Mouse (Mus musculus): Measurements from ENCODE around the gene Gm42791.

The Gm42791 gene

DNA sequence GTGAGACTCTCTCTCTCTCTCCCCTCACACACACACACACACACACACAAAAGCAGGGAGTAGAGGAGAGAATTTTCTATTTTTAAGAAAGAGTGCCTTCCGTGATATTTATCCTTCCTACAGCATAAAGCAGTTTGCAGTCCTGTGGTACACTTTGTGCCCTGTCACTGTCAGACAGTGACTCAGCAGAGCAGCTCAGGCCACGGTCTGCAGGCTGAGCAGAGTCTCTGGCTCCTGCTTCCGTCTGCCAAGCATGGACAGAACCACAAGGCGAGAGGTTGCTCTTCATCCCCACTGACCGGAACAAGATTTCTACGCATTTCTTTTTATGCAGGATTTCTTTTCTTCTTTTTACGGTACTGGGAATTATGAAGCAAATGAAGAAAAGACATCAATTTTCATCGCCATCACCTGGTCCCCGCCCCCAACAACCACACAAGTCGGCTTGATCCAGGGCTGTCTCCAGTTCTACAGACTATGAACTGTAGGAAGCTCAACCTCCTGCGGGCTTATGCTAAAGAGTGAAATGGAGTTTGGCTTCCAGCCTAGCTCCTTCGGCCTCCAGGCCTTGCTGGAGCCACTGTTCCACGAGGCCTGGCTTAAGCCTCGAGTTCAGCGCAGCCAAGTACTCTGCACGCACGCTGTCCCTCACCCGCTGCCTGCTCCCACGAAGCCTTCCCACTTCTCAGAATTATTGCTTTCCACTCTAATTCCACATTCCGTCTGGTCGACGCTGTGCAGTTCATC, 40.5 kb downstream of the Gm42791 start:
- in situ Hi-C loops (cut with MboI, MseI) = no loop called here

DNA sequence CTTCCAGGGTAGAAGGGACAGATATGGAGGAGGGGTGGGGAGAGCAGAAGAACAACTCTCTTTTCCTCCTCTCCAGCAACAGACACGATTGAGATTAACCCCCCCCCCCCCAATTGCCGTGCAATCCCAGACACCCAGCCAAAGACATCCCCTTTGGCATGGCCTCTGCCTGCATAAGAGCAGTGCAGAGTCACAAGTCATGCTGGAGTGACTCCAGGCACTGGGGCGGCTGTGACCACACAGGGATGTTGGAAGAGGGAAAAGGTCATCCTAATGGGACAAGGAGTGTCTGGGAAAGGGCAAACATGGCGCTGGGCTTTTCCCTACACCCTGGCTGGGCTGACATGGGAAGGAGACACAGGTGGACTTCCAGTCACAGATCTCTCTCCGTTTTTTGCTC, 41.8 kb downstream of the Gm42791 start:
- in situ Hi-C loops (cut with MboI, MseI) = no loop called here

DNA sequence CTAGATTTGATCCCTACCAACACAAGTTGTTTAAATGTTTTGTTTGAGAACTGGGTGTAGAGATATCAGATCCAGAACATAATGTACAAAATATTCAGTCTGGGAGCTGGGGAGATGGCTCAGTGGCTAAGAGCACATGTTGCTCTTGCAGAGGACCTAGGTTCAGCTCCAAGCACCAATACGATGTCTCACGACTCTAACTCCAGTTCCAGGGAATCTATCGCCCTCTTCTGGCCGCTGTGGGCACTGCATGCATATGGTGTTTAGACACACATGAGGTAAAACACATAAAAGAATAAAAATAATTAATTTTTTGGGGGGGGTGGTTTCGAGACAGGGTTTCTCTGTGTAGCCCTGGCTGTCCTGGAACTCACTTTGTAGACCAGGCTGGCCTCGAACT, 42.5 kb downstream of the Gm42791 start:
- in situ Hi-C loops (cut with MboI, MseI) = no loop called here

DNA sequence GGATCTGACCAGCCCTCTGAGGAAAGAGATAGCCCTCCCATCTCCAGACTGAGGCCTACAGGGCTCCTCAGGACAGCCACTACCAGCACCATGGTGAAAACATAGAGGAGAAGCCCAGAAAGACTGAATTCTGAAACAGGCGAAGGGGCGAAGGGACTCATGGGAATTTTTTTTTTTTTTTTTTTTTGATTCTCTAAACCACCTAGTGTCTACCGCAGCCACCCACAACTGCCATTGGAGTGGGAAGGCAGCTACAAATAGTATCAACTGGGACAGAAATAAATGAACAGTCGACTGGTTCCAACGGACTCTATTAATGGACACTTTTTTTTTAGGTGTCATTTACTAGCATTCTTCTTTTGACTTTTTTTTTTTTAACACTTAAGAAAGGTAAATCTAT, 43.6 kb downstream of the Gm42791 start:
- in situ Hi-C loops (cut with MboI, MseI) = no loop called here

DNA sequence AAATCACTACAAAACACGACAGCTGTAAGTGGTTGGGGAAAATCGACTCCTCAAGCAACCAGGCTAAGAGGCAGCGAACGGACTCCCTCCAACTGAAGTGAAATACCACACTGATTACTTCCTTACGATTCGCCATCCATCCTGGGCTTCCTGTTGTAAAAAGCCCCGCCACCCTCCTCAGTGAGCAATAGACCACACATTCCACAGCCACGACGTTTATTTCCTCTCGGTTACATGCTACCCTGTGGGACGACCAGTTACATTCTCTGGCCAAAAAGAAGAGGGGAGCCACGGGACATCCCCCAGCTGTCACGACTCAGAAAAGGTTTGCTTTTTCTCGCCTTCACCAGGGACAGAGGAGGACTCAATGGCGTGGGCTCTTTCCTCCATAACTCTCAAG, 44.9 kb downstream of the Gm42791 start:
- in situ Hi-C loops (cut with MboI, MseI) = no loop called here

DNA sequence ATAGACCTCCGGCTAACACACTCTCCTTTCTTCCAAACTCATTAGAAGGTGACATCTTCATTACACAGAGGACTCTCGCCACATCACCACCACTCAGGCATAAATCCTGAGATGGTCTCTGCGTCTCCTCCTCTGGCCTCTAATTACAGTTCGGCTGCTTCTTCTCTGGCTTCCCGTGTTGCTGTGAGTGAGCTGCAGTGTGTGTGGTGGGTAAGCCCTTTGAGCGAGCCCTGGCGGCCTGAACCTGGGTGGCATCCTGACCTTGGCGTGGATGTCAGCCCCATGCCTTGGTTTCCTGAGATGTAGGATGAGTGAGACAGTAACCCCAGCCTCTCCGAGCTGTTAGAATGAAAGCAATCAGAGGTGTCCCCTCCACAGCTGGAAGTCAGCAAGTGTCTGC, 46.4 kb downstream of the Gm42791 start:
- in situ Hi-C loops (cut with MboI, MseI) = loop anchor here (10.0 kb wide), 1 partner anchor 1794 kb away; no protein-coding TSS in a partner anchor

DNA sequence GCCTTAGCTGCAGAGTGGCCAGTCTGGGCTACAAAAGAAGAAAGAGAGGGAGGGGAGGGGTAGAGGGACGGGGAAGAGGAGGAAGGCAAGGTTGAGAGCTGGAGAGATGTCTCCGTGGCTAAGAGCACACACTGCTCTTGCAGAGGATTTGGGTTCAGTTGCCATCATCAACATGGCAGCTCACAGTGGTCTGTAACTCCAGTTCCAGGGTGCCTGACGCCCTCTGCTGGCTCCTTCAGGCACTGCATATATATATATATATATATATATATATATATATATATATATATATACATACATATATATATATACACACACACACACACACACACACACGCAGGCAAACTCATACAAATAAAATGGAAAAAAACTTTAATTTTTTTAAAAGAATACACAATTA, 47.5 kb downstream of the Gm42791 start:
- in situ Hi-C loops (cut with MboI, MseI) = loop anchor here (10.0 kb wide), 1 partner anchor 1793 kb away; no protein-coding TSS in a partner anchor

DNA sequence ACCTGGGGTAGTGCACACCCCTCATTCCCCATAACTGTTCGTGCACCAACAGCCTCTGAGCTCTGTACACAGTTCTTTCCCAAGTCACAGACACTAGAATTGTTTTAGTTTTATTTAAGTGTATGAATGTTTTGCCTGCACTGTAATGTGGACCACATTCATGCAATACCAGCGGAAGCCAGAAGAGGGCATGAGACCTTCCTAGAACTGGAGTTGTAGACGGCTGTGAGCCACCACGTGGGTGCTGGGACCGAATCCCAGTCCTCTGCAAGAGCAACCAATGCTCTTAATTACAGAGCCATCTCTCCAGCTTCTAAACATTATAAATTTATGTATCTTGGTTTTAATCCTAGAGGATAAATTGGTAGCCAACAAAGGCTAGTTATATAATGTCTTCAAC, 48.2 kb downstream of the Gm42791 start:
- in situ Hi-C loops (cut with MboI, MseI) = loop anchor here (10.0 kb wide), 1 partner anchor 1792 kb away; no protein-coding TSS in a partner anchor

DNA sequence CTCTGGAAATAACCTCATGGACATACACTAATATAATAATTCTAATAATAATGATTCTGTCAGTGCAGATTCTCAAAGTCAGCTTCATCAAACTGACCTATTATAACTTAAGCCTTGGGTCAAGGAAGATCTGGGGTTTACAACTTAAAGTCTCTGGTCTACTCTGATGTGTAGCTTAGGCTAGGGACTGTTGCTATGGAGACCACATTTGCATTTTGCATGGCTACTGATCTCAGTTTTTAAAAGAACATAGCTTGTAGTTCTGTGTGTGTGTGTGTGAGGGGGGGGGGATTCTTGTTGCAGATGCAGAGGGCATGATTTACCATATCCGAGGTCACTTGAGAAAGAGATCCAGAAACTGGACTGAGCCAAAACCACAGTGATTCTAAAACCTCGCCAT, 49.2 kb downstream of the Gm42791 start:
- in situ Hi-C loops (cut with MboI, MseI) = loop anchor here (10.0 kb wide), 1 partner anchor 1791 kb away; no protein-coding TSS in a partner anchor

DNA sequence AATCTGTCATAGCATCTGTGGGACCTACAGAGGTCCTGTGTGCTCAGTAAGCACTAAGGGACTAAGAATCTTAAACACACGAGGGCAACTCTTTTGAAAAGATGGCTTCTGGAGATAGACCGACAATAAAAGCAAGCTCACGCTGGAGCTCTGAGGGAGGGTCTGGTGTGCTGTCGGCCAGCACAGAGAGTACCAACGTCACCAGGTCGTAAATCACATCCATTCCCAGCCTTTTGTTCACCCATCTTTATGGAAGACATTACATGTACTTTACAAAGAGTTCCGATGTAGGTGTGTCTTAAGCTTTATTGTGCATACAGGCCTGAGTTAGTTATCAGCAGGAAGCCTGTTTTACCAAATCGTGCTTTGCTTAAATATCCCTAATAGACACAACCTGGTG, 50.9 kb downstream of the Gm42791 start:
- in situ Hi-C loops (cut with MboI, MseI) = loop anchor here (10.0 kb wide), 1 partner anchor 1789 kb away; no protein-coding TSS in a partner anchor

DNA sequence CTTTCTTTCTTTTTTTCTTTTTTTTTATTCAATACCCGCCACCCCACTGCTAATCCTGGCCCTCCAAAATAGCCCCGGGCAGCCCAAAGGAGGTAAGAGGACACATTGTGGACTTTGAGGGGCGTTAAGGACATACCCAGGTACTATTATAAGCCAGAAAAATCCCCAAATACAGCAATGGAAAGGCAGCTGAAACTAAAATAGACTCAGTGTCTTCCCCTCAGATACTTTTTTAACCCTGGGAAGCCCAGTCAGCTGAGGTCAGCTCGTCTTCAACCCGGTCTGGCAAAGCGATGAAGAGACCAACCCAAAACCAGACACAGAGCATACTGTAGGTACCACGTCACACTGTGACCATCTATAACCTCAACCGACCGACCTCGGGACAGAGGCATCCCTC, 51.5 kb downstream of the Gm42791 start:
- in situ Hi-C loops (cut with MboI, MseI) = loop anchor here (10.0 kb wide), 1 partner anchor 1789 kb away; no protein-coding TSS in a partner anchor

DNA sequence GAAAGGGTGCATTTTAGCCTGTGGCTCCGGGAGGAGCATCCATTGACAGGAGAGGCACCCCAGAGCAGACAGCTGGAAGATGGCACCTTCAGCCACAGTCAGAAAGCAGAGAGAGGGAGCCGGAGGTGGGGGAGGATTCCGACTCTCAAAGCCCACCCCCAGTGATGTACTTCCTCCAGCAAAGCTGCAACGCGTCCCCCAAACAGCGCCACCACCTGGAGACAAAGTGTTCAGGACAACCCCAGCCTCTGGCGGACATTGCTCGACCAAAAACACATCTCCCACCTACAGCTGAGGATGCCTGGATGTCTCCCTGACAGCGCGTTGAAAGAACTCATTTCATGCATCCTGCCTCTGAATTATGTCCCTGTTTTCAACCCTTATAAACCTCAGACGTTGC, 52.0 kb downstream of the Gm42791 start:
- in situ Hi-C loops (cut with MboI, MseI) = loop anchor here (10.0 kb wide), 1 partner anchor 1788 kb away; no protein-coding TSS in a partner anchor

DNA sequence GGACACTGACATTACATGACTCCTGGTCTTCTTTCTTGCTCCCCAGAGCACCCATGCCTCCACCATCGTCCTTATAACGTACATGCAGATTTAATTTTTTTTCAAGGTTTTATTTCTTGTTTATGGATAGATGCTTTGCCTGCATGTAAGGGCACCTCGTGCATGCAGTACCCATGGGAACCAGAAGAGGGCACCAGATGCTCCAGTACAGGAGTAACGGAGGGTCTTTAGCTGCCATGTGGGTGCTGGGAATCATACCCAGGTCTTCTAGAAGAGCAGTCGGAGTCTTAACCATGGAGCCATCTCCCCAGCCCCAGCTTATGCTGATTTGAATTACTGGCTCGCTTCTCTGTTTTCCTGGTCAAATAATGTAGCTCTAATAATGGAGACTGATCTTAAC, 52.6 kb downstream of the Gm42791 start:
- in situ Hi-C loops (cut with MboI, MseI) = loop anchor here (10.0 kb wide), 1 partner anchor 1788 kb away; no protein-coding TSS in a partner anchor

DNA sequence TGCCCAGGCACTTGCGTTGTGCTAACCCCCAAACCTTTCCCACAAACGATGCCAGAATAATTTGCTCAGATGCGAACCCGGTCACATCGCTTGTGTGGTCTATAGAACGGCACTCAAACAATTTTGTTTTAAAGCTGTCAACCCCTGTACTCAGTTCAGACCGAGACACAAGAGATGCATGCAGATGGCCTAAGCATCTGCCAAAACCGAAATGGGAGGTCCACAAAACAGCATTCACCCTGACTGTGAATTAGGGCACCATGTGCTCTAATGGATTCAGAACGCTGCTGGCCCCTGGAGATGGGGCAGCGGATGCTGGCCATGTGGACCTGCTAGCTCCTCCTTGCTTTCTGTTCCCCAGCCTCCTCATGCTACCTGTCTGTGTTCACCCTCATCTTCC, 53.1 kb downstream of the Gm42791 start:
- in situ Hi-C loops (cut with MboI, MseI) = loop anchor here (10.0 kb wide), 1 partner anchor 1787 kb away; no protein-coding TSS in a partner anchor

DNA sequence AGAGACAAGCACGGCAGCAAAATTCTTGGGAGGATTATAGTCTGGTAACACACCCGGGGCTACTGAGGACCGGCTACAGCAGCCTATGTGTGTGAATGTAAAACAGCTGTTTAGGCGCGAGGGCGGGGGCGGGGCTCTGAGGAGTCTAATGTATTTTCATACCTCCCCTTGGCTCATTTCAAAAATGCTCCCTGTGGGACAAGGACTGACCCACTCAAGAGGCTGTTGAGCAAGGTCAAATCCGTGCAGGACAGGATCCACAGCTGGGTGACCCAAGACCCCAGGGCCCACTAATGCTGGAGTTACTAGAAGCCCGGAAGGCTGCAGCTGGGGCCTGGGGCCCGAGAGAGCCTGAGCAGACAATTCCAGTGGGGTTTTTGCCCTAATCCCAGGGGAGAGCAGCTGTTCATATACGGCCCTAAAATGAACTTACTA, 55.0 kb downstream of the Gm42791 start:
- in situ Hi-C loops (cut with MboI, MseI) = loop anchor here (10.0 kb wide), 1 partner anchor 1785 kb away; no protein-coding TSS in a partner anchor

DNA sequence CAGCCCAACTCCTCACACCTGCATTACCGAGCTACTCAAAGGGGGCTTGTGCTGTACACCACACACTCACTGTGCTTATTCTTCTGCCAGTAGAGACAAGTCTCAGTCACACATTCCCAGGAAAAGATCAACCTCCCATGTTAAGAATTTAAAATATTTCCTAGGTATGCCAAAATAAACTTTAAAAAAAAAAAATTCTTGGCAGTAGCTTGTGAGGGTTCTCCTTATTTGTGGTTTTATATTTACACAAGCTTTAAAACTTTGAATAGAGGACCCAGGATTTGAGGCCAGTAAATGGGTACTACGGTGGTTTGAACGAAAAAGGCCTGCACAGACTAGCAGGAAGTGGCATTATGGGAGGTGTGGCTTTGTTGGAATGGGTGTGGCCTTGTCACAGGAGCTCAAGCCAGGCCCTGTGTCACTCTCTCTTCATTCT, 58.4 kb downstream of the Gm42791 start:
- in situ Hi-C loops (cut with MboI, MseI) = no loop called here

DNA sequence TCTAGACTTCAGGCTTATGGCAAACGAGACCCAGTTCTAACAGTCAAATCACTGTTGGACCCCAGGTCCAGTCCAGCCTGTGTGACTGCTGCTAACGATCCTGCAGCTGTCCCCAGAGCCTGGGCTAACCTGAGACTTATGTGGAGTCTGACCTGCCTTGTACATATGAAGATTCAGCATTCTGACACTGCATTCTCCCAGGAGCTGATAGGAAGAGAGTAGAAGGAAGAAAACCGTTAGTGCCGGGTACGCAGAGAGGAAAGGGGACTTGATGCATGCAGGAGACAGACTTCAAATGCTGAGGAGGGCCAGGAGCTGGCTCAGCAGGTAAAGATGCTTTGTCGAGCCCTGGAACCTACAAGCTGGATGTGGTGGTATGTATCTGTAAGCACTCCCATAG, 59.1 kb downstream of the Gm42791 start:
- in situ Hi-C loops (cut with MboI, MseI) = no loop called here

DNA sequence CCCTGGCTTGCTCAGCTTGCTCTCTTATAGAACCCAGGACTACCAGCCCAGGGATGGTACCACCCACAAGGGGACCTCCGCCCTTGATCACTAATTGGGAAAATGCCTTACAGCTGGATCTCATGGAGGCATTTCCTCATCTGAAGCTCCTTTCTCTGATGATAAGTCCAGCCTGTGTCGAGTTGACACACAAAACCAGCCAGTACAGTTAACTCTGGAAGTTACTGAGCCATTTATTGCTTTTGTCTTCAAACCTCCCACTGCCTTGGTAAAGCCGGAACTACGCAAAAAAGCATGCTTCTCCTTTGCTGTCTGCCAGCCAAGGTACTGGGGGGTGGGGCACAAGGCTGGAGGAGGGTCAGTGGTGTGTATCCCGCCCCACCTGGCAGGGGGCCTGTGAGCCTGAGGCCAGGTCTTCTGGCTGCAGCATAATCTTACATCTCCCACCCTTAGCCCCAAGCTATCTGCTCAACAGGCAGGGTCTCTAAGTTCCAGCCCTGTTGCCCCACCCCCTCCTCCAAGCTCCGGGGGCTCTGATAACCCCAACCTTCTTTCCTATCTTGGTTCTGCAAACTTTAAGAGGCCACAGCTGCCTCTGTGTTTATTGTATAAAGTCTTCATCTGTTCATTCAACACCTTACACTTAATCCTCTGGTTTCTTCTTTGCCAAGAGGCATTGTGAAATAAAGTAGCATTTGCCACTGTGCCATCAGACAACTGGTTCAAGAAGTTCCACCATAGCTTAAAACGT, 59.7 kb downstream of the Gm42791 start:
- in situ Hi-C loops (cut with MboI, MseI) = no loop called here

DNA sequence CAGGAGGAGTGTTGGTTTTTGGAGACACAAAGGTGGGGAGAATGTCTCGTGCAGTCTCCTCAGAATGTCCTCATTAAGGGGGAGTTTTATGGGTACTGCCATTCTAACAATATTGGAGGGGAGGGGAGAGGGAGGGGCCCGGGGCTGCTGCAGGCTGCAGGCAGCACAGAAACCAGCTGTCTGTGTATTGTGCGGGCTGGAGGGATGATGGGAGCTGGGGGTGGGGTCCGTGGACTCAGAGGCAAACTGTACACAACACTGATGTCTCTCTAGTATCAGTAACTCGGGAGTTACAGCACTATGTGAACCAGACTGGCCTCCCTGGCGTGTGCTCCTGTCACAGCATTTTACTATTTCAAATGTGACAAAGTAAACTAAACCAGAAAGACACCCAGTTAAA, 60.5 kb downstream of the Gm42791 start:
- in situ Hi-C loops (cut with MboI, MseI) = no loop called here

DNA sequence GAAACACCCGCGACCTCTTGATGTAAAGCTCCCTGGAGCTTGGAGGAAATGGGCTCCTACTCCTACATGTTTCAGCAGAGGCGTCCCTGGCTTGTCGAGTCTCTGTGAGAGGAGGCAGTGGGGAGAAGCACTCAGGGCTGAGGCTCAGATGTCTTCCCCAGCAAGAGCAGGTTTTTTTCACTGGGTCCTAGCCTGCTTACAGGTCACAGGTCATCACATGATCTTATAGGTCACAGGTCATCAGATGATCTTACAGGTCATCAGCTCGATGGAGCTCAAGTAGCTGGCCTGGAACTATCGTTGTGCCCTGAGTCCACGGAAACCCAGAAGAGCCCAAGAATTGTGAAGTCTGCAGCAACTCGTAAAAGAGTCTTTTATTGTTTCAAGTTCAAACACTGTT, 61.2 kb downstream of the Gm42791 start:
- in situ Hi-C loops (cut with MboI, MseI) = no loop called here

DNA sequence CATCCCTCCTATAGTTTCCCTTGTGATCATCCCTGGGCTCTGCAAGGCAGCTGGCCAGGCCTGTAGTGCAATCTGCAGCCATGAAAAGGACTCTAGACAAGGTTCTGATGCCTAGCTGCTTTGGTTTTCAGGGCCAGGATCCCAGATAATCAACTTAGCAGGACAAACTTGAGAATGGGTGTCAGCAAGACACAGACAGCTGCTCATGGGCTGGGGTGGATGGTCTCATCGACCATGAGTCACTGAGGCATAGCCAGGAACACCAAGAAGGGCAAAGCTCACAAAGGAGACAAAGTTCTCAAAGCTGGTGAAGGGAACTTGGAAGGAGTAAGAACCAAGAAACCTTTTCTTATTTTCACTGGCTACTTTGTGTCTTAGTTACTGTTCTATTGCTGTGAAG, 63.6 kb downstream of the Gm42791 start:
- in situ Hi-C loops (cut with MboI, MseI) = no loop called here

DNA sequence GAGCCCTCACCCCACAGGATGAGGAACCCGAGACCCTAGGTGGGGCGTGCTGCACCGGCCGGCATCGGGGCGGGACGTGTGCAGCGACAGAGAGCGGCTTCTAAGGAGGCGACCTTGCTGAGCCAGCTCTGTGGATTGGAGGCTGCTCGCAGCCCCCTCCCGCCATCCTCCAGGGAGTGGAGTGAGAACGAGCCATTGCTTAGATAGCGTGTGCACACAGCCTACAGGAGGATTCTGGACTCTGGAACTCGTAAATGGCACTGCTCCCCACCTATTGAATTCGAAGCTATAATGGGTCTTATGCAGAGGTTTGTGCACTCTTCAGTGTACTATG, 65.9 kb downstream of the Gm42791 start, which contains the start of gene Katnal1:
Katnal1 (minus strand) TSS at position 205 of the 334 bp plus-strand sequence.
- in situ Hi-C loops (cut with MboI, MseI) = no loop called here

All from regulatory T cell (primary cell).